Mouse (Mus musculus): Measurements from ENCODE around the gene Sv2b. TPM values are rescaled to one million over a fixed set of nuclear protein-coding genes. Genes with fewer than 3 reads are reported as not detected.

Gene Sv2b
- polyA plus RNA-seq, 2 experiments, result 0.02 TPM; not detected in 1

- H3K27ac ChIP-seq, result no peak overlapping the region
- DNase-seq (ENCODE audit: low read depth in 3 of 3, low spot score in 3 of 3) (no peak), ATAC-seq (ENCODE audit: insufficient read depth) (no peak)
- no peaks in the 10 kb centered on the region for H3K36me3 ChIP-seq (replicated peaks; ENCODE audit: control insufficient read depth, insufficient read depth, low read depth)
- H3K27me3 ChIP-seq (ENCODE audit: control insufficient read depth, insufficient read depth, low read length), result no peaks in the 10 kb centered on the region
- no peaks in the 10 kb centered on the region for H3K4me1 ChIP-seq (replicated peaks; ENCODE audit: control insufficient read depth in 2 of 2, insufficient read depth in 2 of 2, low read length in 1 of 2)
- no peak overlapping the region for H3K4me2 ChIP-seq (ENCODE audit: low read depth)
- no peak for TF ChIP-seq CTCF (IDR thresholded peaks at IDR 0.05; ENCODE audit: low read depth)
- no peak overlapping the region for H3K9ac ChIP-seq (replicated peaks)
- no peaks in the 10 kb centered on the region for H3K9me3 ChIP-seq (ENCODE audit: control insufficient read depth, low read length)
- 49% methylated on average over 3 of the region's 3 CpGs for WGBS (ENCODE audit: insufficient replicate concordance)
- no peak overlapping the region for H3K4me3 ChIP-seq (ENCODE audit: insufficient read depth in 1 of 2, low read depth in 2 of 2, low read length in 2 of 2)
Observed at GRCm38 (mm10) chr7:75282080-75282650, 26.9 kb downstream of the Sv2b start.

- no peak for TF ChIP-seq CTCF (IDR thresholded peaks at IDR 0.05; ENCODE audit: low read depth)
- TF ChIP-seq EP300 (IDR thresholded peaks at IDR 0.05; ENCODE audit: low read depth), result no peak
- ATAC-seq (ENCODE audit: insufficient read depth) (no peak), DNase-seq (ENCODE audit: low read depth in 3 of 3, low spot score in 3 of 3) (no peak)
- H3K36me3 ChIP-seq (replicated peaks; ENCODE audit: control insufficient read depth, insufficient read depth, low read depth), result no peaks in the 10 kb centered on the region
- no peak overlapping the region for H3K4me2 ChIP-seq (ENCODE audit: low read depth)
- H3K9me3 ChIP-seq (ENCODE audit: control insufficient read depth, low read length), result no peaks in the 10 kb centered on the region
- no peaks in the 10 kb centered on the region for H3K4me1 ChIP-seq (replicated peaks; ENCODE audit: control insufficient read depth in 2 of 2, insufficient read depth in 2 of 2, low read length in 1 of 2)
- no peaks in the 10 kb centered on the region for H3K27me3 ChIP-seq (ENCODE audit: control insufficient read depth, insufficient read depth, low read length)
- WGBS (ENCODE audit: insufficient replicate concordance), result 48% methylated on average over 4 of the region's 4 CpGs
- no peak overlapping the region for H3K4me3 ChIP-seq (ENCODE audit: insufficient read depth in 1 of 2, low read depth in 2 of 2, low read length in 2 of 2)
- H3K9ac ChIP-seq (replicated peaks), result no peak overlapping the region
- no peak overlapping the region for H3K27ac ChIP-seq
Observed at GRCm38 (mm10) chr7:75281106-75281505, 28.0 kb downstream of the Sv2b start.

- DNase-seq (ENCODE audit: low read depth in 3 of 3, low spot score in 3 of 3), result no peak
- H3K9me3 ChIP-seq (ENCODE audit: control insufficient read depth, low read length), result no peaks in the 10 kb centered on the region
- H3K36me3 ChIP-seq (replicated peaks; ENCODE audit: control insufficient read depth, insufficient read depth, low read depth), result no peaks in the 10 kb centered on the region
- no peaks in the 10 kb centered on the region for H3K4me1 ChIP-seq (replicated peaks; ENCODE audit: control insufficient read depth in 2 of 2, insufficient read depth in 2 of 2, low read length in 1 of 2)
- WGBS (ENCODE audit: insufficient replicate concordance), result 22% methylated on average over 3 of the region's 3 CpGs
- ATAC-seq (ENCODE audit: insufficient read depth), result no peak
- H3K27me3 ChIP-seq (ENCODE audit: control insufficient read depth, insufficient read depth, low read length), result no peaks in the 10 kb centered on the region
- no peak overlapping the region for H3K27ac ChIP-seq
- TF ChIP-seq EP300 (IDR thresholded peaks at IDR 0.05; ENCODE audit: low read depth) (no peak), CTCF (IDR thresholded peaks at IDR 0.05; ENCODE audit: low read depth) (no peak)
- no peak overlapping the region for H3K4me2 ChIP-seq (ENCODE audit: low read depth)
- H3K9ac ChIP-seq (replicated peaks), result no peak overlapping the region
- no peak overlapping the region for H3K4me3 ChIP-seq (ENCODE audit: insufficient read depth in 1 of 2, low read depth in 2 of 2, low read length in 2 of 2)
Observed at GRCm38 (mm10) chr7:75277847-75278246, 31.2 kb downstream of the Sv2b start.

- no peaks in the 10 kb centered on the region for H3K27me3 ChIP-seq (ENCODE audit: control insufficient read depth, insufficient read depth, low read length)
- no peaks in the 10 kb centered on the region for H3K9me3 ChIP-seq (ENCODE audit: control insufficient read depth, low read length)
- H3K4me1 ChIP-seq (replicated peaks; ENCODE audit: control insufficient read depth in 2 of 2, insufficient read depth in 2 of 2, low read length in 1 of 2), result no peaks in the 10 kb centered on the region
- no peak overlapping the region for H3K27ac ChIP-seq
- no peaks in the 10 kb centered on the region for H3K36me3 ChIP-seq (replicated peaks; ENCODE audit: control insufficient read depth, insufficient read depth, low read depth)
- no peak overlapping the region for H3K4me3 ChIP-seq (ENCODE audit: insufficient read depth in 1 of 2, low read depth in 2 of 2, low read length in 2 of 2)
- TF ChIP-seq CTCF (IDR thresholded peaks at IDR 0.05; ENCODE audit: low read depth) (no peak), EP300 (IDR thresholded peaks at IDR 0.05; ENCODE audit: low read depth) (no peak)
- DNase-seq (ENCODE audit: low read depth in 3 of 3, low spot score in 3 of 3) (no peak), ATAC-seq (ENCODE audit: insufficient read depth) (no peak)
- H3K9ac ChIP-seq (replicated peaks), result no peak overlapping the region
- no peak overlapping the region for H3K4me2 ChIP-seq (ENCODE audit: low read depth)
Observed at GRCm38 (mm10) chr7:75276739-75277138, 32.3 kb downstream of the Sv2b start.

GRCm38 (mm10) chr7:75274518-75274917, 34.5 kb downstream of the Sv2b start:
- Histone ChIP-seq H3K4me3 (ENCODE audit: insufficient read depth in 1 of 2, low read depth in 2 of 2, low read length in 2 of 2) (no peak overlapping the region), H3K9me3 (ENCODE audit: control insufficient read depth, low read length) (no peaks in the 10 kb centered on the region), H3K4me1 (replicated peaks; ENCODE audit: control insufficient read depth in 2 of 2, insufficient read depth in 2 of 2, low read length in 1 of 2) (no peaks in the 10 kb centered on the region), H3K27me3 (ENCODE audit: control insufficient read depth, insufficient read depth, low read length) (no peaks in the 10 kb centered on the region), H3K27ac (no peak overlapping the region), H3K4me2 (ENCODE audit: low read depth) (no peak overlapping the region), H3K36me3 (replicated peaks; ENCODE audit: control insufficient read depth, insufficient read depth, low read depth) (no peaks in the 10 kb centered on the region), H3K9ac (replicated peaks) (no peak overlapping the region)
- ATAC-seq (ENCODE audit: insufficient read depth) (no peak), DNase-seq (ENCODE audit: low read depth in 3 of 3, low spot score in 3 of 3) (no peak)
- 49% methylated on average over 3 of the region's 3 CpGs for WGBS (ENCODE audit: insufficient replicate concordance)
- TF ChIP-seq EP300 (IDR thresholded peaks at IDR 0.05; ENCODE audit: low read depth), result no peak
- TF ChIP-seq CTCF (IDR thresholded peaks at IDR 0.05; ENCODE audit: low read depth), result no peak

Measured in liver, embryonic 14.5 days (tissue).